Mouse (Mus musculus): ENCODE results near the gene Pcgf2. TPM values are rescaled to one million over a fixed set of nuclear protein-coding genes. Genes with fewer than 3 reads are reported as not detected.

Pcgf2 gene
- total and polyA plus RNA-seq, 3 experiments, result 0.99 to 19.5 (median 5.6) TPM

GRCm38 (mm10) chr11:97668160-97668559, 32.1 kb downstream of the Pcgf2 start:
- Histone ChIP-seq H3K79me2 (replicated peaks; ENCODE audit: control insufficient read depth, extremely low read depth, insufficient read depth, poor library complexity, severe bottlenecking) (peaks cover 37% of the 10 kb centered on the region), H3K4me2 (ENCODE audit: insufficient read depth, low read depth, poor library complexity, severe bottlenecking) (no peak overlapping the region), H3K4me3 (replicated peaks in 1 of 3; ENCODE audit: low read depth in 2 of 3, low read length in 2 of 3, poor library complexity in 1 of 3) (no peak overlapping the region), H3K9ac (ENCODE audit: insufficient read depth, low read depth) (no peak overlapping the region), H3K36me3 (replicated peaks in 1 of 2; ENCODE audit: control insufficient read depth in 1 of 2, insufficient read depth in 1 of 2, low read length in 1 of 2) (peaks cover 77 to 84% of the 10 kb centered on the region in 2 experiments), H3K9me3 (replicated peaks; ENCODE audit: low read length) (peaks cover 5% of the 10 kb centered on the region), H3K27ac (ENCODE audit: insufficient read depth, low read depth) (no peak overlapping the region), H3K4me1 (ENCODE audit: control insufficient read depth in 1 of 2, insufficient read depth in 2 of 2) (peaks cover 11 to 38% of the 10 kb centered on the region in 2 experiments), H3K27me3 (replicated peaks) (no peaks in the 10 kb centered on the region)
- dilution Hi-C loops (cut with MboI; ENCODE audit: extremely low pct_ligation_motif_present, extremely low pct_unique_long_range_greater_than_20kb, low sequenced_read_pairs) (no loop called here), in situ Hi-C loops (cut with MboI; ENCODE audit: low pct_ligation_motif_present, low pct_unique_long_range_greater_than_20kb, low sequenced_read_pairs) (loop anchor here (5.0 kb wide), 1 partner anchor 36 kb away; no protein-coding TSS in a partner anchor)
- TF ChIP-seq SMC3 (IDR thresholded peaks at IDR 0.05; ENCODE audit: low read depth, low read length) (no peak), TBP (conservative IDR thresholded peaks at IDR 0.05; ENCODE audit: low read depth, low read length) (no peak), ZC3H11A (IDR thresholded peaks at IDR 0.05; ENCODE audit: low read depth, low read length) (no peak), JUN (IDR thresholded peaks at IDR 0.05; ENCODE audit: insufficient read depth, low read depth, low read length) (no peak), CHD2 (IDR thresholded peaks at IDR 0.05; ENCODE audit: low read length) (no peak), ETS1 (conservative IDR thresholded peaks at IDR 0.05; ENCODE audit: low read depth, low read length) (no peak), GABPA (IDR thresholded peaks at IDR 0.05; ENCODE audit: insufficient replicate concordance, low read depth, low read length) (no peak), JUND (conservative IDR thresholded peaks at IDR 0.05; ENCODE audit: low read depth, low read length) (no peak), MEF2A (IDR thresholded peaks at IDR 0.05; ENCODE audit: borderline replicate concordance, low read depth, low read length) (no peak)
- no peak for DNase-seq (ENCODE audit: extremely low read depth)

DNA sequence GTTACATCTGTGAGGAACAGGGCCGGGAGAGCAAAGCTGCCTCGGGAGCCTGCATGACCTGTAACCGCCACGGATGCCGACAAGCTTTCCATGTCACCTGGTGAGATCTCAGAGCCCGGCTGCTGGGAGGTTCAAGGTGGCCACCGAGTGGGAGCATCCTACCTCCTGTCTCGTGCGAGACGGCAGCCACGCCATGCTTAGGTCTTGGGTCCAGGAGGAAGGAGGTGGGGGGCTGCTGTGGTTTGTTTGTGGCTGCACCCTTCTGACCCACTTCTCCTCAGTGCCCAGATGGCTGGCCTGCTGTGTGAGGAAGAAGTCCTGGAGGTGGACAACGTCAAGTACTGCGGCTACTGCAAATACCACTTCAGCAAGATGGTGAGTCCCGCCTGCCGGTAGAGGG, 33.5 kb downstream of the Pcgf2 start:
- Histone ChIP-seq H3K4me3 (replicated peaks in 1 of 3; ENCODE audit: low read depth in 2 of 3, low read length in 2 of 3, poor library complexity in 1 of 3) (no peak overlapping the region), H3K9me3 (replicated peaks; ENCODE audit: low read length) (peaks cover 5% of the 10 kb centered on the region), H3K9ac (ENCODE audit: insufficient read depth, low read depth) (no peak overlapping the region), H3K27ac (ENCODE audit: insufficient read depth, low read depth) (no peak overlapping the region), H3K27me3 (replicated peaks) (no peaks in the 10 kb centered on the region), H3K79me2 (replicated peaks; ENCODE audit: control insufficient read depth, extremely low read depth, insufficient read depth, poor library complexity, severe bottlenecking) (peaks cover 44% of the 10 kb centered on the region), H3K4me1 (ENCODE audit: control insufficient read depth in 1 of 2, insufficient read depth in 2 of 2) (peaks cover 11 to 38% of the 10 kb centered on the region in 2 experiments), H3K4me2 (ENCODE audit: insufficient read depth, low read depth, poor library complexity, severe bottlenecking) (no peak overlapping the region), H3K36me3 (replicated peaks in 1 of 2; ENCODE audit: control insufficient read depth in 1 of 2, insufficient read depth in 1 of 2, low read length in 1 of 2) (peaks cover 64 to 71% of the 10 kb centered on the region in 2 experiments)
- DNase-seq (ENCODE audit: extremely low read depth), result no peak
- dilution Hi-C loops (cut with MboI; ENCODE audit: extremely low pct_ligation_motif_present, extremely low pct_unique_long_range_greater_than_20kb, low sequenced_read_pairs), result no loop called here
- in situ Hi-C loops (cut with MboI; ENCODE audit: low pct_ligation_motif_present, low pct_unique_long_range_greater_than_20kb, low sequenced_read_pairs), result loop anchor here (5.0 kb wide), 1 partner anchor 34 kb away; no protein-coding TSS in a partner anchor
- TF ChIP-seq BHLHE40 (IDR thresholded peaks at IDR 0.05; ENCODE audit: low read depth, low read length) (no peak), SMC3 (IDR thresholded peaks at IDR 0.05; ENCODE audit: low read depth, low read length) (no peak), JUND (conservative IDR thresholded peaks at IDR 0.05; ENCODE audit: low read depth, low read length) (no peak), CHD1 (IDR thresholded peaks at IDR 0.05; ENCODE audit: low read depth, low read length) (no peak), MAX (IDR thresholded peaks at IDR 0.05; ENCODE audit: low read length) (no peak), MAFK (IDR thresholded peaks at IDR 0.05; ENCODE audit: insufficient replicate concordance, low read length) (no peak), RCOR1 (conservative IDR thresholded peaks at IDR 0.05; ENCODE audit: low read depth, low read length) (no peak), HCFC1 (IDR thresholded peaks at IDR 0.05; ENCODE audit: low read depth, low read length) (no peak), PAX5 (IDR thresholded peaks at IDR 0.05; ENCODE audit: low read length) (no peak), ZKSCAN1 (IDR thresholded peaks at IDR 0.05; ENCODE audit: borderline replicate concordance, low read depth, low read length) (no peak), RAD21 (IDR thresholded peaks at IDR 0.05; ENCODE audit: low read depth, low read length) (no peak), USF2 (conservative IDR thresholded peaks at IDR 0.05; ENCODE audit: low read depth, low read length) (no peak), MYC (IDR thresholded peaks at IDR 0.05; ENCODE audit: low read depth, low read length) (no peak), GABPA (IDR thresholded peaks at IDR 0.05; ENCODE audit: insufficient replicate concordance, low read depth, low read length) (no peak), EP300 (IDR thresholded peaks at IDR 0.05; ENCODE audit: low read length) (no peak)

Measured in CH12.LX (cell line).